Mouse (Mus musculus): ENCODE measurements around the gene Dync1h1.
"Not testable (repeated sequence)": the region's sequence is repeated elsewhere in the genome, so short reads cannot be mapped to it uniquely, and the experiment has no call there.

Dync1h1 gene

DNA sequence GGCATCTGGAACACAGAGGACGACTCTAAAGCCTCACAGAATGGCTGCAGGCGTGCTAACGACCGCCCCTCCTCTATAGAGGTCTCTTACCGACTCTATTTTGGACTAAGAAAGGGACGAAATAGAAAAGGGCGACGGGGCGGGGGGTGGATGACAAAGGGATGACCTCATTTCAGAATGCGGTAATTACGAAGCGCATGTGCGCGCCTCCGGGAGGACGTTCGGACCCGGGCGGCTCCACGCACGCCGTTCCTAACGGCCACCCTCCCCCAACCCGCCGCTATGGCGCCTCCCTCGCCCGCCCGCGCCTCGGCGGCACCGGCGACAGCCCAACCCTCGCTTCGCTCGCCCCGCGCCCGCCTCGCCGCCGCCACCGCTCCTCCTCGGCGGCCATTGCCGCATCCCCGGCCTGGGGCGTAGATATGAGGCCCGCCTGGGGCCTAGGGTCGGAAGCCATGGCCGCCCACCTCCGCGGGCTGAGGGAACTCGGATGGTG lies 94.5 kb downstream of the Dync1h1 start:
- DNase-seq (ENCODE audit: low spot score in 2 of 2): peak; percentile 37 to 57

GRCm38 (mm10) chr12:110696173-110696974 lies 95.1 kb downstream of the Dync1h1 start:
- DNase-seq (ENCODE audit: low spot score in 2 of 2): peak; percentile 97 to 99

- DNase-seq (ENCODE audit: low spot score in 2 of 2): no peak
These were observed 95.7 kb downstream of the Dync1h1 start for GRCm38 (mm10) chr12:110696975-110697400.

GRCm38 (mm10) chr12:110697457-110697856 lies 96.2 kb downstream of the Dync1h1 start:
- DNase-seq (ENCODE audit: low spot score in 2 of 2): no peak

DNA sequence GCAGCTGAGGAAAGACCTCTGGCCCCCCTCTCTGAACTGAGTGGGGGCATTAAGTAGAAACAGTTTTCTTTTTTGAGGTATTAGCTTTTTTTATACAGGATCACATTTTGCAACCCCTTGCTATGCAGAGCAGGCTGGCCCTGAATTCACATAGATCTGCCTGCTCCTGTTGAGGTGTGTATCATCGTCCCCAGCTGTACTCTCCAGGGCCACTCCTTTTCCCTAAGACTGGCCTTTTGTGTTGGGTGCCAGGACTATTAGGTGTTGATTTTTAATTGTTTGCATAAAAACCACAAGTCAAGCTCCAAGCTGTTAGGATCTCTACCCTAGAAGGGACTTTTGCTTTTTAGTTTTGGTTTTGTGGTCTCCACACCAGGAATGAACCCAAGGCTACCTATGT lies 96.8 kb downstream of the Dync1h1 start:
- DNase-seq (ENCODE audit: low spot score in 2 of 2): no peak

GRCm38 (mm10) chr12:110698523-110699170 lies 97.4 kb downstream of the Dync1h1 start:
- no peak for DNase-seq (ENCODE audit: low spot score in 2 of 2)

DNA sequence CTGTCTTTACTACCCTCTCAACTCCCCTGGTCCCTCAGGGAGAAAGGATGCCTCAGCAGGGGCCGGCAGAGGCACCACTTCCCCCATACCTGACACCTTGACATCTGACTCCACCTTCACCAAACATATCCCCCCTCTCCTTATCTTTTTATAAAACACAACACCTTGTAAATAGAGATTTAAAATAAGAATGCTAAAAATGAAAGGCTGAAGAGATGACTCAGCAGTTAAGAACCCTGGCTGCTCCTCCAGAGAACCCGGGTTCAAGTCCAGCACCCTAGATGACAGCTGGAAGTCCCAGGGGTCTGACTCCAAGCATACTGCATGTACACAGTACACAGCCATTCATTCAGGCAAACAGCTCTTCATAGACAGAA lies 97.9 kb downstream of the Dync1h1 start:
- DNase-seq (ENCODE audit: low spot score in 2 of 2): no peak

DNA sequence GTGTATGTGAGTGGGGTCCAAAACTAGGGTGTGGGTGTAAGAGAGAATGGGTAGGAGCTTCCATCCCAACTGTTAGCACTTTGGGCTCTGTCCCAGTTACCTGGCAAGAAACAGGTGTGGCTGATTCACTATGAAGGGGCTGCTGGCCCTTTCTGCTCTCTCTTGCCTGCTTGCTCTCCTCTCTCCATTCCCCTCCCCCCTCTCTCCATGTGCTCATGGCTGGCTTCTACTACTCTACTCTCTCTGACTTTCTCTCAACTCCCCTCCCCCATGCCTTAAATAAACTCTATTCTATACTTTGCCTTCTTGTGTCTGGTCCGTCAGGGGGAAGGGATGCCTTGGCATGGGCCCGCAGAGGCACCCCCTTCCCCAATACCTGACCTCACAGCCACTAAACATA lies 99.5 kb downstream of the Dync1h1 start:
- no peak for DNase-seq (ENCODE audit: low spot score in 2 of 2)

GRCm38 (mm10) chr12:110701363-110701762 lies 100.1 kb downstream of the Dync1h1 start:
- not testable (repeated sequence) for DNase-seq (ENCODE audit: low spot score in 2 of 2)

- no peak for DNase-seq (ENCODE audit: low spot score in 2 of 2)
These were observed 101.3 kb downstream of the Dync1h1 start, which contains the start of gene Hsp90aa1 for GRCm38 (mm10) chr12:110702556-110702955. TSS of gene Hsp90aa1 (minus strand) at chr12:110702728.

DNA sequence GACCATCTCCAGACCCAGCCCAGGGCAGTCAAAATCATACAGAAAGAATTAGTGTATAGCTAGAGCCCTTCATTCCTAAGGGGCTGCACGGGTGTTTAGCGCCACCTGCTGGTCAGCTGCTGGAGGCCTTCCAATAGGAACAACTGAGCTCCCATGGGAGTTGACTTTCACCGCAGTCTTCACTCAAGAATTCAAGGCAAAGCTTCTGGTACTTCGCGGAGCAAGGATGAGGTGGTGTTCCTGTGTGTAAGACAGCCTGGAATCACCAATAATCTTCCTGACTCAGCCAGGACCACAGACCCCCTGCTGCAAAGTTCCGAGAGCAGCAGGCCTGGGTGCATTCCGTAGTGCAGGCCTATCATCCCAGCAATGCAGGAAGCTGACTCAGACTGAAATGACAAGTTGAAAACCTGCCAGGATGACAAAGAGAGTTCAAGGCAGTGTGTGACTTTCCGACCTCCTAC lies 101.8 kb downstream of the Dync1h1 start:
- DNase-seq (ENCODE audit: low spot score in 2 of 2): peak; percentile 56 to 85

DNA sequence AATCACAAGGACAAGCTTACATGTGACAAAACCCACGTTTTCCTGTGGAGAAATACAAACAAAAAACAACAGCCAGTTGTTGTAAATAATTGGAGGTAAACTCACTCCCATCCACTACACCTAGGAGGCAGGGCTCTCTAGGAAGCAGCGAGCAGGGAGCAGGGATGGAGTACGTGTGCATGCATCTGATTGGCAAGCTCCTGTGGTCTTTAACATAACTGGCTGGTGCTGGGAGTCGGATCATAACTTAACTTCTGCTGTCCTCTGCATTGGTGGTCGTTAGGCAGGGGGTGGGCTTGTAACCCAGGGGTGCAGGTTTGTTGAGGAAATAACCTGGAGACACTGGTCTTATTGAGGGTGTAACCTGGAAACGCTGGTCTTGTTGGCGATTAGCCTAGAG lies 102.4 kb downstream of the Dync1h1 start:
- DNase-seq (ENCODE audit: low spot score in 2 of 2): no peak

GRCm38 (mm10) chr12:110705419-110705818 lies 104.2 kb downstream of the Dync1h1 start:
- DNase-seq (ENCODE audit: low spot score in 2 of 2): not testable (repeated sequence)

GRCm38 (mm10) chr12:110706337-110707231 lies 105.3 kb downstream of the Dync1h1 start:
- peak in 1 of 2 experiments; percentile 47 for DNase-seq (ENCODE audit: low spot score in 2 of 2)

GRCm38 (mm10) chr12:110707451-110707850 lies 106.2 kb downstream of the Dync1h1 start:
- no peak for DNase-seq (ENCODE audit: low spot score in 2 of 2)

DNA sequence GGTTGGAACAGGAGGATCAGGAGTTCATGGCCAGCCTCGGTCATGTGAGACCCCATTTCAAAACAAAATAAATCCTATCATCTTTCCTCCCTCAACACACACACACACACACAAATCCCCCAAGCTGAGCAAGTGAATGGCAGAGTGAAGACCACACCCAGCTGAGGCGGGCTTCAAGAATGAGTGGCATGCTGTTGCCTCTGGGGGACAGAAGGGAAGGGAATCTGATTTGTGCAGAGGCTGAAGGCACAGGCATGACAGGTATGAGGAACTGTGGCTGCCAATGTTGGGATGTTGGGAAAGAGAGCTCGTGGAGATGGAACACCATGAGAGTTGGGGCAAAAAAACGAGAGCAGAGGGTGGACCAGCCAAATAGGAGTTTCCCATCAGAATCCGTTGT lies 110.0 kb downstream of the Dync1h1 start:
- DNase-seq (ENCODE audit: low spot score in 2 of 2): no peak

DNA sequence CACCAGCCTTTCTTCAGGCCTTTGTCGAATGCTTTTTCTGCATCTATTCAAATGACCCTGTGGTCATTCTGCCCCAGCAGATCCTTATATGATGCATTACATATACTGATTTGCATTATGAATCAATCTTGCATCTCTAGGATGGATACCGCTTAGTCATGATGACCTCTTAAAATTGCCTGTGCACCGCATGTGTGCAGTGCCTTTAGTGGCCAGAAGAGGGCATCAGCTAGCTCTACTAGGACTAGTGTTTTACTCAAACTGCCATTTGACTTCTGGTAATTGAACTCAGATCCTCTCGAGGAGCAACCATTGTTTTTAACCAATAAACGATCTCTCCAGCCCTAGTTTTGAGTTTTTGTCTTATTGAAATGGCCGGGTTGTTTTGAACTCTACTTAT lies 112.5 kb downstream of the Dync1h1 start:
- no peak for DNase-seq (ENCODE audit: low spot score in 2 of 2)

DNA sequence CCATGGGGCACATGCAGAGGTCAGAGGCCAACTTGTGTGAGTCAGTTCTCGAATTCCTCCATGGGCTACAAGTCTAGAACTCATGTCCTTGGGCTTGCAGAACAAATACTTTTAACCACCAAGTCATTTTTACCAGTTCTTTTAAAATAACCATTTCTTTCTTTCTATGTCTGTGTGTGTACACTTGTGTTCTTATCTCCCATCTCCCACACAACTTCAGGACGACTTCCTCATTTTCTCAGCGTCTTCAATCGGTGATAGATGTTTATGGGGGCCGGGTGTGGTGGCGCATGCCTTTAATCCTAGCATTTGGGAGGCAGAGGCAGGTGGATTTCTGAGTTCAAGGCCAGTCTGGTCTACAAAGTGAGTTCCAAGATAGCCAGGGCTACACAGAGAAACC lies 113.0 kb downstream of the Dync1h1 start:
- no peak for DNase-seq (ENCODE audit: low spot score in 2 of 2)

DNA sequence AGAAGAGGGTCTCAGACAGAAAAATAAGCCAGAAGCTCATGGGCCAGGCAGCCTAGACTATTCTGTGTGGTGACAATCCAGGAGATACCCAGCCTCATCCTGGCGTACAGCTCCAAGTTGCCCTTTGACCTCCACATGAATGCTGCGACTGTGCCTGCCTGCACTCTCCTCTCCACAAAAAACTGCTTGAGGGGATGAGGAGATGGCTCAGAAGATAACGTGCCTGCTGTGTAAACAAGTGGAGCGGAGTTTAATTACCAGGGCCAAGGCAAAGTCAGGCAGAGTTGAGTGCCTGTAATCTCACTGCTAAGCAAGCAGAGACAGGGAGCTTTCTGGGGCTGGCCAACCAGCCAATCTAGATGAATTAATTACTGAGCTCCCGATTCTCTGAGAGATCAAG lies 114.8 kb downstream of the Dync1h1 start:
- no peak for DNase-seq (ENCODE audit: low spot score in 2 of 2)

Data from thymus, postnatal 10 days (tissue).